Mouse (Mus musculus) hindbrain, postnatal 0 days (tissue): ENCODE results near the gene Aox2. TPM values are rescaled to one million over a fixed set of nuclear protein-coding genes. Genes with fewer than 3 reads are reported as not detected.

Experiments
- ATAC-seq: fragments of 200-750 bp; cut with Nextera tagmentation; 2 replicates; pipeline ENCODE4 v1.8.0; 2017; ENCODE audit warnings: mild to moderate bottlenecking, moderate TSS enrichment, moderate library complexity
- DNase-seq: peaks from one replicate; pipeline ENCODE4 v3.0.0-alpha.2; 2015; ENCODE audit warnings: low spot score
- H3K27ac ChIP-seq: fragments of 300-500 bp; sonication (generic); 2 replicates; pipeline ENCODE4 v1.5.1; 2014; ENCODE audit warnings: mild to moderate bottlenecking
- H3K27me3 ChIP-seq: fragments of 300-500 bp; sonication (generic); 2 replicates; pipeline ENCODE4 v1.6.1; 2014; ENCODE audit warnings: low read length, mixed read lengths; ENCODE audit not compliant: insufficient read depth
- H3K36me3 ChIP-seq: fragments of 300-500 bp; sonication (generic); 2 replicates; pipeline ENCODE4 v1.6.1; 2014; ENCODE audit warnings: low read length, mixed read lengths; ENCODE audit not compliant: insufficient read depth
- H3K4me1 ChIP-seq: fragments of 300-500 bp; sonication (generic); 2 replicates; pipeline ENCODE4 v1.6.1; 2014; ENCODE audit warnings: antibody characterized with exemption, low read length, mixed read lengths; ENCODE audit not compliant: insufficient read depth
- H3K4me2 ChIP-seq: fragments of 300-500 bp; sonication (generic); 2 replicates; pipeline ENCODE4 v1.6.1; 2014; ENCODE audit warnings: low read depth, mild to moderate bottlenecking, low read length, moderate library complexity, mixed read lengths
- H3K4me3 ChIP-seq: fragments of 300-500 bp; sonication (generic); 2 replicates; pipeline ENCODE4 v1.5.1; 2014; ENCODE audit warnings: low read length
- H3K9ac ChIP-seq: fragments of 300-500 bp; sonication (generic); replicated peaks from 2 replicates; pipeline ENCODE4 v1.6.1; 2014; ENCODE audit warnings: mild to moderate bottlenecking, low read length, moderate library complexity, mixed read lengths
- H3K9me3 ChIP-seq: fragments of 300-500 bp; sonication (generic); 2 replicates; pipeline ENCODE4 v1.6.1; 2016; ENCODE audit warnings: low read length, mixed read lengths
- CTCF ChIP-seq: IDR thresholded peaks from 2 replicates; pipeline ENCODE4 v1.5.1; 2016; ENCODE audit warnings: antibody characterized with exemption, control low read depth, low read depth
- WGBS: fragments of 180-500 bp; shearing (Covaris S2); extraction: QIAGEN DNeasy Blood & Tissue Kit; methylation state at CpG from one replicate; pipeline ENCODE4 v1.1.7; 2014; 5-methylcytosine and 5-hydroxymethylcytosine counted together
- polyA plus RNA-seq: library from polyadenylated mRNA; unstranded; fragments of >200 nt; fragmentation: Nextera tagmentation; extraction: Ambion mirVana; gene quantifications from 2 replicates; pipeline ENCODE4 v1.2.1, GENCODE M21; 2015
- total RNA-seq: library from RNA; depleted of rRNA; stranded (reverse); fragments of >200 nt; gene quantifications from 2 replicates; pipeline ENCODE4 v1.2.3, GENCODE M21; 2014

Aox2 gene
- total and polyA plus RNA-seq, 2 experiments from 2014 or later: 0.03 TPM; not detected in 1

DNA sequence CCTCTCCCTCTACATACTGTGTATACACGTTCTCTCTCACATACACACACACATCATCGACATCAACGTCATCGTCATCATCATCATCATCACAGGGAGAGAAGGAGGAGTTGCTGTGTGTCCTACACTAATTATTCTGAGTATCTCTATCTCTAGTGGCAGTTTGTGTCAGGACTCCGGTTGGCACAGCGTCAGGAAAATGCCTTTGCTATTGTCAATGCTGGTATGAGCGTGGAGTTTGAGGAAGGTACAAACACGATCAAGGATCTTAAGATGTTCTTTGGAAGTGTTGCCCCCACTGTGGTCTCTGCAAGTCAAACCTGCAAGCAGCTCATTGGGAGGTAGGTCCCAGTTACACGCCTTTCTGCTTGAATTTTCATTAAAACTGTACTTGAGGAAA is 39.2 kb upstream of the Aox2 start:
- 92% methylated on average over 9 of the region's 9 CpGs for WGBS
- TF ChIP-seq CTCF: no peak
- DNase-seq (no peak), ATAC-seq (no peak)
- no peak overlapping the region for H3K4me3 ChIP-seq
- no peak overlapping the region for H3K4me2 ChIP-seq
- H3K4me1 ChIP-seq: no peaks in the 10 kb centered on the region
- no peak overlapping the region for H3K27ac ChIP-seq
- no peaks in the 10 kb centered on the region for H3K27me3 ChIP-seq
- H3K9ac ChIP-seq: no peak overlapping the region
- no peaks in the 10 kb centered on the region for H3K36me3 ChIP-seq
- H3K9me3 ChIP-seq: no peaks in the 10 kb centered on the region

DNA sequence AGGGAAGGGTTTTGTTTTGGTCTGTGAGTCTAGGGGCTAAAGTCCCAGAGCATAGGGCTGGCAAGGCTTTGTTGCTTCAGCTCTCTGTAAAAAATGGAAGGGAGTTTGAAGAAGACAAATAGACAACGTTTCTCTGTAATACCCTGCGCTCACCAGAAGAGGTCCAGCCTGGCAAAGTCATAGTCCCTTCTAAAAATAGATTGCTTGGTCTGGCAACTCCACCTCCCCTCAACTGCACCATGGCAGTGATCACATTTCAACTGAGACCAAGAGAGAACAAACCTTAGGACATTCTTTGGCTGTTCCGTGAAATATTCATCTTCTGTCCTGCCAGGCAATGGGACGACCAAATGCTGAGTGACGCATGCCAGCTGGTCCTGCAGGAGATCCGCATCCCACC is 37.8 kb upstream of the Aox2 start:
- no peak overlapping the region for H3K4me3 ChIP-seq
- H3K27ac ChIP-seq: no peak overlapping the region
- WGBS: 72% methylated on average over 6 of the region's 6 CpGs
- peak; percentile 24 for TF ChIP-seq CTCF
- H3K4me1 ChIP-seq: no peaks in the 10 kb centered on the region
- no peak overlapping the region for H3K9ac ChIP-seq
- no peaks in the 10 kb centered on the region for H3K27me3 ChIP-seq
- H3K9me3 ChIP-seq: no peaks in the 10 kb centered on the region
- H3K4me2 ChIP-seq: no peak overlapping the region
- ATAC-seq (no peak), DNase-seq (no peak)
- H3K36me3 ChIP-seq: no peaks in the 10 kb centered on the region

DNA sequence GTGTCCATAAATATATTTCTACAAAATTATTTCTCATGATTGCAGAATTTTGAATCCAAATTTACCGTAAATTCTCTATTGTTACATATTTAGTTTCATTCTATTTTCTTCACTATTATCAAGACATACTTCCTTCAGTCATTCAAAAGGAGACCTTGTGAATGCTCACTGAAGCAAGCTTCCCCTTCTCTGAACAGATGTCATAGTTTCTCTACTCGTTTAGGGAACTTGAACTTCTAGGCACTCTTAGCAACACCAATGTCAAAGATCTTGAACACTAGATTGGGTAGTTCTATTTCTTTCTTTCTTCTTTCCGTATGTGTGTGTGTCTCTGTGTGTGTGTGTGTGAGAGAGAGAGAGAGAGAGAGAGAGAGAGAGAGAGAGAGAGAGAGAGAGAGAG is 33.6 kb upstream of the Aox2 start:
- no peak for TF ChIP-seq CTCF
- ATAC-seq (no peak), DNase-seq (no peak)
- Histone ChIP-seq H3K9me3 (no peaks in the 10 kb centered on the region), H3K9ac (no peak overlapping the region), H3K4me2 (no peak overlapping the region), H3K27me3 (no peaks in the 10 kb centered on the region), H3K4me3 (no peak overlapping the region), H3K36me3 (no peaks in the 10 kb centered on the region), H3K27ac (no peak overlapping the region), H3K4me1 (no peaks in the 10 kb centered on the region)
- 80% methylated on average over 3 of the region's 3 CpGs for WGBS

DNA sequence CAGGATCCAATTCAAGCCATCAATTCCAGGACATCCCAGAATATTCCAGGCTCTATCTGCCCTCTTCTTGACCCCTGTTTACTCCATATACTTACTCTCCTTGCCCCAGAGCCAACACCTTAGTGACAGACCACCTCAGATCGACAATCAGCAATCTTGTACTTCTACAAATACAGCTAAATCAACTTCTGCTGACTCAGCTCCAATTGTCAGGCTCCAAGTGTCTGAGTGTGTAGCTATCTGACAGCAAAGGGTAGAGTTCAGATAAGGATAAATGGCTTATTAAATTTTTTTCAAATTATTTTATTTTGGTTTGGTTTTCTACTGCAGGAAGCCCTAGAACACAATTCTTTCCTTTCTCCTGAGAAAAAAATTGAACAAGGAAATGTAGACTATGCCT is 29.6 kb upstream of the Aox2 start:
- no peak for DNase-seq
- H3K36me3 ChIP-seq: no peaks in the 10 kb centered on the region
- H3K9me3 ChIP-seq: no peaks in the 10 kb centered on the region
- no peak overlapping the region for H3K4me3 ChIP-seq
- ATAC-seq: no peak
- no peaks in the 10 kb centered on the region for H3K4me1 ChIP-seq
- H3K27me3 ChIP-seq: no peaks in the 10 kb centered on the region
- H3K4me2 ChIP-seq: no peak overlapping the region
- H3K27ac ChIP-seq: no peak overlapping the region
- WGBS: 72% methylated on average over 1 of the region's 1 CpGs
- no peak for TF ChIP-seq CTCF
- H3K9ac ChIP-seq: no peak overlapping the region

DNA sequence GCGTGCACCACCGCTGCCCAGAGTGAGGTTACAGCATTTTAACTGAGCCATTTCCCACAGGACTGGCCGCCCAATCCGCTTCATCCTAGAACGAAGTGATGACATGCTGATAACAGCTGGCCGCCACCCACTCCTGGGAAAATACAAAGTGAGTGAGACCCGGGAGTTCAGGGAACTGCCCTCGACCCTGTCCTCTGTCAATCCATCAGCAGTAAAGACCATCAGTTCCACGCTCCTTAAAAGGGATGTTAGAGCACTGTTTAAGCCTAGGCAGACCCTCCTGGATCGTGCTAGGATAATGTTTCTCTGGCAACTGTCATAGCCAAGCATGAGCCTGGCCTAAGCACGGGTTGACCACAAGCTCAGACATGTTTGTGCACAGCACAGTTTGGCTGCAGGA is 24.7 kb upstream of the Aox2 start:
- no peak for ATAC-seq
- Histone ChIP-seq H3K4me1 (no peaks in the 10 kb centered on the region), H3K36me3 (no peaks in the 10 kb centered on the region), H3K9me3 (no peaks in the 10 kb centered on the region), H3K4me2 (no peak overlapping the region), H3K27ac (no peak overlapping the region), H3K9ac (no peak overlapping the region), H3K4me3 (no peak overlapping the region), H3K27me3 (no peaks in the 10 kb centered on the region)
- 76% methylated on average over 11 of the region's 11 CpGs for WGBS
- no peak for TF ChIP-seq CTCF
- DNase-seq: no peak

DNA sequence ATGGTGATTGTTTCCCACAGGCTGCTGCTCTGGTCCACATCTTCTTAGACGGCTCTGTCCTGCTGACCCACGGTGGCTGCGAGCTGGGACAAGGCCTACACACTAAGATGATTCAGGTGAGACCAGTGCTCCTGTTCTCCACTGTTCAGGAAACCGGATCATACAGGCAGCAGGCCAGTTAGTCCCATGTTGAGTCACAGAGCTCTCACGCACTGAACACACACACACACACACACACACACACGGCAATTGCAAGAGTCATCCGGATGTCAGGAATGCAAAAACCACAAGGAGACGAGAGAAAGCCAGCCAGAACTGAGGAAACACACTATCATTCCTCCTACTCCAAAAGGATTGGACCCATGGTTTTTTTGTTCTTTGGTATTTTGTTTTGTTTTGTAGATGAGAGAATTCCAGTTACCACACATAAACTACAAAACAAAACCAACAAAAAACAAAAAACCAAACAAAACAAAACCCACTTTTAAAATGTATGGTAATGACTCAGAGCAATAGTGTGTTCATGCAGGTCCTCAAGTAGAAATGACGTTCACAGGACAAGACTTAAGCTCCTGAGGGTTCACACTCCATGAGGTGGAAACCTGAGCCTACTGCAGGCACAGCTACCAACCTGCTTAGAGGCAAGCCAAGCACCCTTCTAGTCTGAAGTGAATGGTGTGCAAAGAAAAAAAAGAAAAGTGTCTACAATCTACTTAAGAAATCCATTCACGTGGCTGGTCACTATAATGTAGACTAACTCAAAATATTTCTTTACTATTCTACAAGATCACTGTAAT is 20.7 kb upstream of the Aox2 start:
- Histone ChIP-seq H3K9ac (no peak overlapping the region), H3K27me3 (no peaks in the 10 kb centered on the region), H3K4me1 (no peaks in the 10 kb centered on the region), H3K36me3 (no peaks in the 10 kb centered on the region), H3K4me2 (no peak overlapping the region), H3K4me3 (no peak overlapping the region), H3K9me3 (no peaks in the 10 kb centered on the region), H3K27ac (no peak overlapping the region)
- no peak for ATAC-seq
- no peak for TF ChIP-seq CTCF
- no peak for DNase-seq
- 85% methylated on average over 10 of the region's 10 CpGs for WGBS

DNA sequence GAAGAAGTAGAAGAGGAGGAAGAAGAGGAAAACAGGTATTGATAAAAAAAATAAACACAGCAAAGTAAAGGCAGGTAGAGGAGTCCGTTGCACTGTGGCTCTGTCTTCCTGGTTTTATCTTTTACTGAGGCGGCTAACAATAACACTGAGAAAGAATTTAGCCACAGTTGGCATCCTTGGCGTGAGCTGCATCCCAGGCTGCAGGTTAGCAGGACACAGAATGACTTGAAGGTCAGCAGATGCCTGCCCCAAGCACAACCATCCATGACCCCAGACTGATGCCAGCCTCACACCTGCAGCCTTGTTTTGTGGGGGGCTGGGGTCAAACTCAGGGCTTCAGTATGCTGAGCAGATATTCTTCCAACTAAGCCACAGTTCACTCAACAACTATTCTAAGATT is 17.8 kb upstream of the Aox2 start:
- Histone ChIP-seq H3K4me2 (no peak overlapping the region), H3K9me3 (no peaks in the 10 kb centered on the region), H3K4me1 (no peaks in the 10 kb centered on the region), H3K9ac (no peak overlapping the region), H3K27ac (no peak overlapping the region), H3K27me3 (no peaks in the 10 kb centered on the region), H3K4me3 (no peak overlapping the region), H3K36me3 (no peaks in the 10 kb centered on the region)
- no peak for TF ChIP-seq CTCF
- DNase-seq (no peak), ATAC-seq (no peak)
- 85% methylated on average over 3 of the region's 3 CpGs for WGBS
